Mouse (Mus musculus) liver, embryonic 13.5 days (tissue): ENCODE data around the gene AA792892. TPM values are rescaled to one million over a fixed set of nuclear protein-coding genes. Genes with fewer than 3 reads are reported as not detected.
"Not testable (repeated sequence)": the region's sequence is repeated elsewhere in the genome, so short reads cannot be mapped to it uniquely, and the experiment has no call there.

Experiments used
- ATAC-seq: fragments of 200-750 bp; cut with Nextera tagmentation; 2 replicates; pipeline ENCODE4 v1.8.0; 2017; ENCODE audit warnings: low read depth, mild to moderate bottlenecking, moderate number of reproducible peaks, moderate library complexity
- DNase-seq: peaks from one replicate; pipeline ENCODE4 v3.0.0; 2022
- H3K27ac ChIP-seq: fragments of 300-500 bp; sonication (generic); 2 replicates; pipeline ENCODE4 v1.5.1; 2015; ENCODE audit warnings: moderate library complexity, mild to moderate bottlenecking, inconsistent platforms
- H3K27me3 ChIP-seq: fragments of 300-500 bp; sonication (generic); 2 replicates; pipeline ENCODE4 v1.6.1; 2015; ENCODE audit warnings: mild to moderate bottlenecking, inconsistent platforms
- H3K36me3 ChIP-seq: fragments of 300-500 bp; sonication (generic); 2 replicates; pipeline ENCODE4 v1.6.1; 2015; ENCODE audit warnings: mild to moderate bottlenecking, inconsistent platforms
- H3K4me1 ChIP-seq: fragments of 300-500 bp; sonication (generic); replicated peaks from 2 replicates; pipeline ENCODE4 v1.6.1; 2015; ENCODE audit warnings: inconsistent platforms
- H3K4me2 ChIP-seq: fragments of 300-500 bp; sonication (generic); 2 replicates; pipeline ENCODE4 v1.6.1; 2015; ENCODE audit warnings: inconsistent platforms, mild to moderate bottlenecking, moderate library complexity
- H3K4me3 ChIP-seq: fragments of 300-500 bp; sonication (generic); replicated peaks from 2 replicates; pipeline ENCODE4 v1.5.1; 2015; ENCODE audit warnings: mild to moderate bottlenecking, inconsistent platforms
- H3K9ac ChIP-seq: fragments of 300-500 bp; sonication (generic); 2 replicates; pipeline ENCODE4 v1.6.1; 2015; ENCODE audit warnings: mild to moderate bottlenecking, inconsistent platforms
- H3K9me3 ChIP-seq: fragments of 300-500 bp; sonication (generic); replicated peaks from 2 replicates; pipeline ENCODE4 v1.6.1; 2016; ENCODE audit warnings: inconsistent platforms
- whole genome bisulfite sequencing: fragments of 180-500 bp; shearing (Covaris S2); methylation state at CpG from one replicate; pipeline ENCODE4 v1.1.7; 2015; ENCODE audit not compliant: insufficient replicate concordance; 5-methylcytosine and 5-hydroxymethylcytosine counted together
- polyA plus RNA-seq: library from polyadenylated mRNA; unstranded; fragments of >200 nt; fragmentation: Nextera tagmentation; extraction: Ambion mirVana; gene quantifications from 2 replicates; pipeline ENCODE4 v1.2.1, GENCODE M21; 2015

Gene AA792892
- not detected in 2 replicates for polyA plus RNA-seq

- not testable (repeated sequence) for H3K4me1 ChIP-seq, H3K4me2 ChIP-seq, ATAC-seq, H3K36me3 ChIP-seq, H3K9ac ChIP-seq, H3K9me3 ChIP-seq, DNase-seq, H3K27me3 ChIP-seq, H3K27ac ChIP-seq, H3K4me3 ChIP-seq
- no CpG with 5 or more reads among the region's 2 CpGs for WGBS
These were observed at the start of gene AA792892 for GRCm38 (mm10) chr5:94339449-94339848. Gene AA792892 (plus strand): TSS chr5:94339749.

- H3K4me1 ChIP-seq, H3K27me3 ChIP-seq, ATAC-seq, H3K27ac ChIP-seq, H3K36me3 ChIP-seq, H3K4me3 ChIP-seq, H3K4me2 ChIP-seq, DNase-seq, H3K9ac ChIP-seq, H3K9me3 ChIP-seq: not testable (repeated sequence)
- 69% methylated on average over 1 of the region's 1 CpGs for WGBS
These were observed 32.9 kb upstream of the AA792892 start, which contains the start of gene A430089I19Rik for GRCm38 (mm10) chr5:94306696-94307095. Gene A430089I19Rik (minus strand): TSS chr5:94306796.

- H3K9me3 ChIP-seq: not testable (repeated sequence)
These were observed 25.4 kb upstream of the AA792892 start, which contains the start of gene Gm6502 for GRCm38 (mm10) chr5:94314135-94314534. Gene Gm6502 (plus strand): TSS chr5:94314435.

More at GRCm38 (mm10) chr5:94314135-94314534, 25.4 kb upstream of the AA792892 start, which contains the start of gene Gm6502:
- not testable (repeated sequence) for H3K27ac ChIP-seq, H3K27me3 ChIP-seq, DNase-seq, ATAC-seq, H3K4me3 ChIP-seq, H3K36me3 ChIP-seq, H3K4me2 ChIP-seq, H3K4me1 ChIP-seq, H3K9ac ChIP-seq
- no CpG with 5 or more reads among the region's 2 CpGs for WGBS

Other genes starting within 250 kb of the AA792892 start
- gene Gm3106, start 121.7 kb upstream of the AA792892 start, polyA plus RNA-seq: not detected in 2 replicates
- gene A430089I19Rik, start 33.0 kb upstream of the AA792892 start, polyA plus RNA-seq: not detected in 2 replicates
- gene Gm6502, start 25.3 kb upstream of the AA792892 start, polyA plus RNA-seq: not detected in 2 replicates
- not detected in 2 replicates for gene Gm7682, start 106.0 kb downstream of the AA792892 start, polyA plus RNA-seq
- not detected in 2 replicates for gene Gm3139, start 186.5 kb downstream of the AA792892 start, polyA plus RNA-seq